Mouse (Mus musculus) small intestine, adult 2 months (tissue): ENCODE measurements around the gene Cpt1a.

ENCODE experiments used
- CTCF ChIP-seq: fragments of 200-500 bp; IDR thresholded peaks from 2 replicates; pipeline ENCODE4 v1.5.1; 2012; ENCODE audit warnings: low read depth, mild to moderate bottlenecking, control low read depth, inconsistent platforms, low read length, moderate library complexity, mixed read lengths; ENCODE audit not compliant: insufficient replicate concordance, insufficient read length; ENCODE audit errors: extremely low read depth
- POLR2A ChIP-seq: fragments of 200-500 bp; IDR thresholded peaks from 2 replicates; pipeline ENCODE4 v1.6.1; 2012; ENCODE audit warnings: low read depth, mild to moderate bottlenecking, control low read depth, inconsistent platforms, low read length, moderate library complexity

DNA sequence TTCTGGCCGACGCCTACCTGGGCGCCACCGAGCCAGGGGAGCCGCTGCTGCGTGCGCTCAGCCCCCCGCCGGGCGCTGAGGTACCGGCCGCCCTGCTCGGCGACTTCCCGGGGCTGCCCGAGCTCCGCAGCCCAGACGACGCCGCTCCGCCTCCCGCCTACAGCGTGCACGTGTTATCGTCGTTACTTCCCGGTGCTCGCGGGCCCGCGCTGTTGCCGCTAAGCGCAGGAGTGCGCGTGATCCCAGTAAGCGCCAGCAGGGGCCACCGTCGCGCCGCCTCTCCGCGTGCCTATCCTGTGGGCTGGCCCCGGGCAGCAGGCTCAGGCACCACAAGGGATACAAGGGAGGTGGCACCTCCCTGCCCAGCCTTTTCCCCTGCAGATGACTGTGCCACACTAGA lies 67.0 kb downstream of the Cpt1a start:
- TF ChIP-seq CTCF: peak; percentile 68
- no peak for TF ChIP-seq POLR2A
